Mouse (Mus musculus): Measurements from ENCODE around the gene Defa28. TPM values are rescaled to one million over a fixed set of nuclear protein-coding genes. Genes with fewer than 3 reads are reported as not detected.
"Not testable (repeated sequence)": the region's sequence is repeated elsewhere in the genome, so short reads cannot be mapped to it uniquely, and the experiment has no call there.

Defa28 gene
- polyA plus RNA-seq (2014; fragmentation: Nextera tagmentation; extraction: Ambion mirVana), result not detected in 2 replicates

DNA sequence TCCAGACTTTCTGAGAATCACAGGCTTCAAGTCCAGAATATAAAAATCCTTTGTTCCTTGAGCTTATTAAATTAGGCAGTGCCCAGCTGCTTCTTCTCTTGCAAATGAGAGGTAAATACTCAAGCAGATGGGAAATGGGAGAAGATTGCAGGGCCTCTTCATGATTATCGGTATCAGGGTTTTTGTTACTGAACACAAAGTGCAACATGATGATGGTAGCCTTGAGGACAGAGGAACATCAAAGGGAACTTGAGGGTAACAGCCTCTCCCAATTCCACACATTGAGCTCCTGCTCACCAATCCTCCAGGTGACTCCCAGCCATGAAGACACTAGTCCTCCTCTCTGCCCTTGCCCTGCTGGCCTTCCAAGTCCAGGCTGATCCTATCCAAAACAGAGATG lies at the start of gene Defa28:
Defa28 (plus strand) TSS at position 301 of the 400 bp plus-strand sequence.
- no CpG with 5 or more reads among the region's 1 CpGs for WGBS
- not testable (repeated sequence) for H3K4me2 ChIP-seq (replicated peaks; ENCODE audit: low read depth, low read length); H3K27me3 ChIP-seq (ENCODE audit: control insufficient read depth, insufficient read depth, low read length); H3K4me1 ChIP-seq (ENCODE audit: control insufficient read depth, insufficient read depth, low read length); H3K36me3 ChIP-seq (ENCODE audit: control insufficient read depth, insufficient read depth, low read length); H3K27ac ChIP-seq (ENCODE audit: low read length); H3K9ac ChIP-seq (replicated peaks; ENCODE audit: low read depth, low read length); ATAC-seq (ENCODE audit: insufficient number of reproducible peaks, insufficient read depth, low FRiP score, low read depth); H3K9me3 ChIP-seq (ENCODE audit: control insufficient read depth, low read depth, low read length); H3K4me3 ChIP-seq (ENCODE audit: low read depth, low read length)

DNA sequence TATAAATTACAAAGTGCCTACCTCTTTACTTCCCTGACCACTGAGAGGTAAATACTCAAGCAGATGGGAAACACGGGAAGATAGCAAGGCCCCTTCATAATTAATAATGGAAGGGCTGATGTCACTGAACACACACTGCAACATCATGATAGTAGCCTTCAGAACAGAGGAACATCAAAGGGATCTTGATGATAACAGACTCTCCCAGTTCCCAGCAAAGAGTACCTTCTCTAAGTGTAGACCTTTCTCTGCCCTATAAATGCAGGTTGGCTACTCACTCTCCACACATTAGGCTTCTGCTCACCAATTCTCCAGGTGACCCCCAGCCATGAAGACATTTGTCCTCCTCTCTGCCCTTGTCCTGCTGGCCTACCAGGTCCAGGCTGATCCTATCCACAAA lies 17.7 kb upstream of the Defa28 start, which contains the start of gene Defa37:
Defa37 (plus strand) TSS at position 301 of the 400 bp plus-strand sequence.
- not testable (repeated sequence) for H3K9ac ChIP-seq (replicated peaks; ENCODE audit: low read depth, low read length); H3K4me1 ChIP-seq (ENCODE audit: control insufficient read depth, insufficient read depth, low read length); H3K4me3 ChIP-seq (ENCODE audit: low read depth, low read length); H3K36me3 ChIP-seq (ENCODE audit: control insufficient read depth, insufficient read depth, low read length); H3K27me3 ChIP-seq (ENCODE audit: control insufficient read depth, insufficient read depth, low read length); ATAC-seq (ENCODE audit: insufficient number of reproducible peaks, insufficient read depth, low FRiP score, low read depth); H3K4me2 ChIP-seq (replicated peaks; ENCODE audit: low read depth, low read length); H3K9me3 ChIP-seq (ENCODE audit: control insufficient read depth, low read depth, low read length); H3K27ac ChIP-seq (ENCODE audit: low read length)
- WGBS, result no CpG with 5 or more reads among the region's 1 CpGs

DNA sequence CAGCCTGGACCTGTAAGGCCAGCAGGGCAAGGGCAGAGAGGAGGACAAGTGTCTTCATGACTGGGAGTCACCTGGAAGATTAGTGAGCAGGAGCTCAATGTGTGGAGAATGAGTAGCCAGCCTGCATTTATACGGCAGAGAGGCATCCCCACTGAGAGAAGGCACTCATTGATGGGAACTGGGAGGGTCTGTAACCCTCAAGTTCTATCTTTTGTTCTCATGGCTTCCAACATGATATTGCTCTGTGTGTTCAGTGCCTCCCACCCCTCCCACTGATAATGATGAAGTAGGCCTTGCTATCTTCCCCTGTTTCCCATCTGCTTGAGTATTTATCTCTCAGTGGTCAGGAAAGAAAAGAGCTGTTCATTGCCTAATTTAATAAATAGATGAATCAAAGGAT lies 11.6 kb downstream of the Defa28 start, which contains the start of gene Gm7861:
Gm7861 (minus strand) TSS at position 101 of the 400 bp plus-strand sequence.
- H3K9ac ChIP-seq (replicated peaks; ENCODE audit: low read depth, low read length); H3K9me3 ChIP-seq (ENCODE audit: control insufficient read depth, low read depth, low read length); H3K4me2 ChIP-seq (replicated peaks; ENCODE audit: low read depth, low read length); H3K4me1 ChIP-seq (ENCODE audit: control insufficient read depth, insufficient read depth, low read length); ATAC-seq (ENCODE audit: insufficient number of reproducible peaks, insufficient read depth, low FRiP score, low read depth); H3K4me3 ChIP-seq (ENCODE audit: low read depth, low read length); H3K36me3 ChIP-seq (ENCODE audit: control insufficient read depth, insufficient read depth, low read length); H3K27ac ChIP-seq (ENCODE audit: low read length); H3K27me3 ChIP-seq (ENCODE audit: control insufficient read depth, insufficient read depth, low read length): not testable (repeated sequence)
- WGBS, result no CpG with 5 or more reads among the region's 1 CpGs

DNA sequence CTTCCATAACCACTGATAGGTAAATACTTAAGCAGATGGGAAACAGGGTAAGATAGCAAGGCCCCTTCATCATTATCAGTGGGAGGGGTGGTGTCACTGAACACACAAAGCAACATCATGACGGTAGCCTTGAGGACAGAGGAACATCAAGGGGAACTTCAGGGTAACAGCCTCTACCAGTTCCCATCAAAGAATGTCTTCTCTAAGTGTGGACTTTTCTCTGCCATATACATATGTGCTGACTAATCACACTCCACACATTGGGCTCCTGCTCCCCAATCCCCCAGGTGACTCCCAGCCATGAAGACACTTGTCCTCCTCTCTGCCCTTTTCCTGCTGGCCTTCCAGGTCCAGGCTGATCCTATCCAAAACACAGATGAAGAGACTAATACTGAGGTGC lies 35.1 kb downstream of the Defa28 start, which contains the start of gene Defa26:
Defa26 (plus strand) TSS at position 301 of the 400 bp plus-strand sequence.
- H3K36me3 ChIP-seq (ENCODE audit: control insufficient read depth, insufficient read depth, low read length); H3K4me2 ChIP-seq (replicated peaks; ENCODE audit: low read depth, low read length); H3K27me3 ChIP-seq (ENCODE audit: control insufficient read depth, insufficient read depth, low read length); H3K9me3 ChIP-seq (ENCODE audit: control insufficient read depth, low read depth, low read length); H3K27ac ChIP-seq (ENCODE audit: low read length); H3K4me1 ChIP-seq (ENCODE audit: control insufficient read depth, insufficient read depth, low read length); H3K4me3 ChIP-seq (ENCODE audit: low read depth, low read length); ATAC-seq (ENCODE audit: insufficient number of reproducible peaks, insufficient read depth, low FRiP score, low read depth); H3K9ac ChIP-seq (replicated peaks; ENCODE audit: low read depth, low read length): not testable (repeated sequence)
- WGBS, result no CpG with 5 or more reads among the region's 1 CpGs

Other genes starting within 250 kb of the Defa28 start
- not detected in 2 replicates for gene Defa2, start 204.5 kb upstream of the Defa28 start, polyA plus RNA-seq (2014; fragmentation: Nextera tagmentation; extraction: Ambion mirVana)
- not detected in 2 replicates for gene Defa33, start 191.2 kb upstream of the Defa28 start, polyA plus RNA-seq (2014; fragmentation: Nextera tagmentation; extraction: Ambion mirVana)
- gene Defa36, start 155.6 kb upstream of the Defa28 start, polyA plus RNA-seq (2014; fragmentation: Nextera tagmentation; extraction: Ambion mirVana), result not detected in 2 replicates
- not detected in 2 replicates for gene Gm7849, start 126.4 kb upstream of the Defa28 start, polyA plus RNA-seq (2014; fragmentation: Nextera tagmentation; extraction: Ambion mirVana)
- gene Defa20, start 73.7 kb upstream of the Defa28 start, polyA plus RNA-seq (2014; fragmentation: Nextera tagmentation; extraction: Ambion mirVana), result not detected in 2 replicates
- not detected in 2 replicates for gene Defa32, start 54.0 kb upstream of the Defa28 start, polyA plus RNA-seq (2014; fragmentation: Nextera tagmentation; extraction: Ambion mirVana)
- gene Defa37, start 17.6 kb upstream of the Defa28 start, polyA plus RNA-seq (2014; fragmentation: Nextera tagmentation; extraction: Ambion mirVana), result not detected in 2 replicates
- not detected in 2 replicates for gene Gm7861, start 11.5 kb downstream of the Defa28 start, polyA plus RNA-seq (2014; fragmentation: Nextera tagmentation; extraction: Ambion mirVana)
- not detected in 2 replicates for gene Defa26, start 35.2 kb downstream of the Defa28 start, polyA plus RNA-seq (2014; fragmentation: Nextera tagmentation; extraction: Ambion mirVana)
- gene Defa17, start 72.8 kb downstream of the Defa28 start, polyA plus RNA-seq (2014; fragmentation: Nextera tagmentation; extraction: Ambion mirVana), result not detected in 2 replicates
- gene Defa34, start 82.8 kb downstream of the Defa28 start, polyA plus RNA-seq (2014; fragmentation: Nextera tagmentation; extraction: Ambion mirVana), result not detected in 2 replicates
- gene AY761184, start 120.6 kb downstream of the Defa28 start, polyA plus RNA-seq (2014; fragmentation: Nextera tagmentation; extraction: Ambion mirVana), result not detected in 2 replicates
- gene Defa24, start 151.5 kb downstream of the Defa28 start, polyA plus RNA-seq (2014; fragmentation: Nextera tagmentation; extraction: Ambion mirVana), result not detected in 2 replicates
- not detected in 2 replicates for gene Defb50, start 240.5 kb downstream of the Defa28 start, polyA plus RNA-seq (2014; fragmentation: Nextera tagmentation; extraction: Ambion mirVana)